ENCODE assay signal across 9 mouse cellular contexts in the genomic region with DNA sequence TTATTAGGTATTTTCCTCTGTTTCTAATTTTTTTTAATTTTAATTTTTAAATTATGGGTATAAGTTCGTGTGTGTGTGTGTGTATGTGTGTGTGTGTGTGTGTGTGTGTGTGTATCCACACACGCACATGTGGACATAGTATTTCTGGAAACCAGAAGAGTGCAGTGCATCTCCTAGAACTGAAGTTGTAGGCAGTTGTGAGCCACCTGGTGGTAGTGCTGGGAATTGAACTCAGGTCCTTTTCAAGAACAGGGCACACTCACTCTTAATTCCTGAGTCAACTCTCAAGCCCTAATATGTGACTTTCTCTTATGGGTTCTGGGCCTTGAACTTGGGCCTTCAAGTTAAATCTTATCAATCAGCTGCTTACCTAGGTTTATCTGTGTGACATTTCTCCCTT. TPM values are rescaled to one million over a fixed set of nuclear protein-coding genes. Genes with fewer than 3 reads are reported as not detected.
DNase-seq lines count a peak whose midpoint lies in the region; ATAC-seq and TF ChIP-seq lines count a peak whose summit lies in the region.
"Had no signal": no experiment of that assay in that cellular context is flagged by ENCODE, and none has a peak within 500 bp of the region (broad histone marks: within the 10 kb centered on the region; RNA-seq: fewer than 3 reads in every experiment).

No protein-coding gene starts in this region.

- TF ChIP-seq EP300 in MEL (IDR thresholded peaks at IDR 0.05; ENCODE audit: low read depth in 1 of 2, low read length in 2 of 2) = no peak

- no peak for ATAC-seq in liver, embryonic 12.5 days
- ATAC-seq in granulocyte monocyte progenitor cell, adult 5-6 weeks (replicated peaks; ENCODE audit: poor library complexity, severe bottlenecking) = peak; percentile 42

- peak; percentile 29 for DNase-seq in liver
- DNase-seq in MEL (ENCODE audit: low read depth, low spot score) = peak; percentile 28
- DNase-seq in adrenal gland, postnatal 36 days = peak; percentile 63 to 70
- DNase-seq in left cerebral cortex, postnatal 14 days (ENCODE audit: low spot score in 2 of 2) = peak; percentile 54 to 66
- peak; percentile 58 for DNase-seq in right cerebral cortex, adult 18-20 months

- no peak overlapping the region for H3K27ac ChIP-seq in liver, embryonic 12.5 days
- H3K27ac ChIP-seq in MEL (ENCODE audit: control insufficient read depth, low read depth, low read length) = no peak overlapping the region
- H3K27ac ChIP-seq: midbrain, embryonic 12.5 days had no signal

- no peaks in the 10 kb centered on the region for H3K36me3 ChIP-seq in liver, embryonic 12.5 days
- no peaks in the 10 kb centered on the region for H3K36me3 ChIP-seq in MEL (ENCODE audit: control insufficient read depth in 1 of 2, insufficient read depth in 2 of 2, low read length in 2 of 2)
- H3K36me3 ChIP-seq: midbrain, embryonic 12.5 days had no signal

- TF ChIP-seq RAD21 in MEL (IDR thresholded peaks at IDR 0.05; ENCODE audit: low read depth, low read length) = peak; percentile 10

- intact Hi-C loops in left cerebral cortex, postnatal 14 days (cut with DNase I) = loop anchor here (2.0 to 10.0 kb wide), 2 partner anchors 122 to 400 kb away; a partner anchor contains a TSS

- H3K79me2 ChIP-seq in MEL (ENCODE audit: control insufficient read depth, insufficient read depth, low read length, poor library complexity) = no peaks in the 10 kb centered on the region

- 23% methylated on average over 2 of the region's 2 CpGs for WGBS in liver, embryonic 12.5 days (ENCODE audit: insufficient replicate concordance)

- no peak overlapping the region for H3K4me3 ChIP-seq in liver, embryonic 12.5 days
- no peak overlapping the region for H3K4me3 ChIP-seq in MEL (ENCODE audit: control insufficient read depth in 1 of 2, insufficient read depth in 1 of 2, low read depth in 2 of 2, low read length in 2 of 2)
- H3K4me3 ChIP-seq: midbrain, embryonic 12.5 days had no signal

- no peak for TF ChIP-seq POLR2A in MEL (IDR thresholded peaks at IDR 0.05; ENCODE audit: control insufficient read depth in 1 of 2, insufficient read depth in 1 of 2, low read depth in 1 of 2, low read length in 2 of 2, poor library complexity in 1 of 2)

- H3K4me1 ChIP-seq in liver, embryonic 12.5 days = no peaks in the 10 kb centered on the region
- no peaks in the 10 kb centered on the region for H3K4me1 ChIP-seq in MEL (ENCODE audit: control insufficient read depth in 1 of 2, insufficient read depth in 2 of 2, low read length in 2 of 2)
- H3K4me1 ChIP-seq: midbrain, embryonic 12.5 days had no signal

- H3K9me3 ChIP-seq in liver, embryonic 12.5 days (replicated peaks) = no peaks in the 10 kb centered on the region
- H3K9me3 ChIP-seq in MEL (replicated peaks; ENCODE audit: insufficient read depth, low read length) = no peaks in the 10 kb centered on the region
- H3K9me3 ChIP-seq: midbrain, embryonic 12.5 days had no signal

- H3K4me2 ChIP-seq in liver, embryonic 12.5 days = no peak overlapping the region
- H3K4me2 ChIP-seq: midbrain, embryonic 12.5 days had no signal

- H3K27me3 ChIP-seq in liver, embryonic 12.5 days (replicated peaks) = no peaks in the 10 kb centered on the region
- H3K27me3 ChIP-seq in MEL (ENCODE audit: control insufficient read depth in 1 of 2, insufficient read depth in 2 of 2, low read length in 2 of 2) = no peaks in the 10 kb centered on the region
- H3K27me3 ChIP-seq: midbrain, embryonic 12.5 days had no signal

- peak; percentile 28 to 47 (median 37); a peak in 5 of 6 replicates for TF ChIP-seq CTCF in MEL (IDR thresholded peaks at IDR 0.05 in 2 of 3, conservative IDR thresholded peaks at IDR 0.05 in 1 of 3; ENCODE audit: control insufficient read depth in 1 of 3, insufficient read depth in 1 of 3, low read depth in 2 of 3, low read length in 3 of 3, poor library complexity in 1 of 3, severe bottlenecking in 1 of 3)

- no peak overlapping the region for H3K9ac ChIP-seq in liver, embryonic 12.5 days
- no peak overlapping the region for H3K9ac ChIP-seq in MEL (ENCODE audit: control insufficient read depth, low read depth, low read length, poor library complexity, severe bottlenecking)
- H3K9ac ChIP-seq: midbrain, embryonic 12.5 days had no signal

TF ChIP-seq in MEL, 35 proteins besides CTCF, POLR2A, EP300 and RAD21:
- TF ChIP-seq SMC3 (IDR thresholded peaks at IDR 0.05; ENCODE audit: low read depth, low read length) (peak; percentile 50), MXI1 (IDR thresholded peaks at IDR 0.05; ENCODE audit: low read depth, low read length) (no peak)
TF ChIP-seq in MEL: peak in this region for 1.

RNA-seq across cellular contexts. Expression of a gene that starts 27.6 kb away (rescaled TPM):
- not detected in 2 replicates for polyA plus RNA-seq in liver, embryonic 12.5 days (2016; fragmentation: Nextera tagmentation; extraction: Ambion mirVana)
- total RNA-seq in MEL (2012; rRNA removed) = not detected in 2 replicates
- polyA plus RNA-seq in MEL (2012; ENCODE audit: insufficient read depth in 1 of 2, insufficient read length in 2 of 2, low read depth in 1 of 2, low replicate concordance in 2 of 2, missing spikeins in 1 of 2) = not detected
- not detected for total RNA-seq in adrenal gland, postnatal 36 days (2021)
- total RNA-seq in granulocyte monocyte progenitor cell, adult 5-6 weeks (2014; fragmentation: Nextera tagmentation) = not detected in 2 replicates
- total RNA-seq in granulocyte monocyte progenitor cell, adult 5-6 weeks (2017) = not detected in 2 replicates
- total RNA-seq in left cerebral cortex, postnatal 14 days (2021) = under 1 TPM; 0.46 to 0.53 TPM
- total RNA-seq: gastrocnemius, postnatal 36 days had no signal
- polyA plus RNA-seq: midbrain, embryonic 12.5 days had no signal
